Mouse (Mus musculus): ENCODE results near the gene Xdh. TPM values are rescaled to one million over a fixed set of nuclear protein-coding genes. Genes with fewer than 3 reads are reported as not detected.

Xdh gene
- total and polyA plus RNA-seq, 2 experiments from 2014 or later, result 0.13 to 0.24 TPM

GRCm38 (mm10) chr17:73919520-73919919 lies 30.5 kb downstream of the Xdh start:
- Histone ChIP-seq H3K4me1 (ENCODE audit: insufficient read depth) (no peaks in the 10 kb centered on the region), H3K9me3 (ENCODE audit: low read length) (no peaks in the 10 kb centered on the region), H3K27me3 (ENCODE audit: insufficient read depth, low read length) (no peaks in the 10 kb centered on the region), H3K4me2 (ENCODE audit: low read depth) (no peak overlapping the region), H3K4me3 (ENCODE audit: low read depth, low read length) (no peak overlapping the region), H3K9ac (no peak overlapping the region), H3K36me3 (ENCODE audit: insufficient read depth) (no peaks in the 10 kb centered on the region), H3K27ac (ENCODE audit: low read depth, low read length) (no peak overlapping the region)
- WGBS, result 40% methylated on average over 8 of the region's 8 CpGs
- no peak for DNase-seq
- peak; percentile 53 for ATAC-seq
- TF ChIP-seq CTCF (IDR thresholded peaks at IDR 0.05; ENCODE audit: low read depth), result no peak

GRCm38 (mm10) chr17:73918944-73919381 lies 31.0 kb downstream of the Xdh start:
- H3K27me3 ChIP-seq (ENCODE audit: insufficient read depth, low read length), result no peaks in the 10 kb centered on the region
- no peak for ATAC-seq
- H3K4me1 ChIP-seq (ENCODE audit: insufficient read depth), result no peaks in the 10 kb centered on the region
- no peak overlapping the region for H3K4me2 ChIP-seq (ENCODE audit: low read depth)
- H3K9me3 ChIP-seq (ENCODE audit: low read length), result no peaks in the 10 kb centered on the region
- no peak for TF ChIP-seq CTCF (IDR thresholded peaks at IDR 0.05; ENCODE audit: low read depth)
- H3K27ac ChIP-seq (ENCODE audit: low read depth, low read length), result no peak overlapping the region
- 63% methylated on average over 7 of the region's 7 CpGs for WGBS
- no peak for DNase-seq
- H3K4me3 ChIP-seq (ENCODE audit: low read depth, low read length), result no peak overlapping the region
- no peaks in the 10 kb centered on the region for H3K36me3 ChIP-seq (ENCODE audit: insufficient read depth)
- no peak overlapping the region for H3K9ac ChIP-seq

DNA sequence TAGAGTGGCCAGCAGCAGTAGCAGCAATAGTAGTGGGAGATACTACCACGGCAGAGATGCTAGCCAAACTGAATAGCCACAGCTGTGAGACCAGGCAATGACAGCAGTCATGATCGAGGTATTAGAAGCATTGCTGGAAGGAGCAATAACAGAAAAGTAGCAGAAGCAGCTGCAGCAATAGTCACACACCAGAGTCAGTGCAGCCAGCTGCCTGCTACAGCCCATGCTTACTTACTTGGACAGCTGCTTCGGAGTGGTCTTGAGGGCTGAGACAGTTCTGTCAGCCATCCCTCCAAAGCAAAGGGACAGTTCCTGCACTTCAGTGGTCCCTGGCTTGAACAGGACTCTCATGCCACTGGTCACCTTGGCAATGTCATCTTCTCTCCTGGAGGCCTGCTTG lies 31.9 kb downstream of the Xdh start:
- no peak overlapping the region for H3K4me2 ChIP-seq (ENCODE audit: low read depth)
- H3K27ac ChIP-seq (ENCODE audit: low read depth, low read length), result no peak overlapping the region
- H3K9ac ChIP-seq, result no peak overlapping the region
- H3K4me3 ChIP-seq (ENCODE audit: low read depth, low read length), result no peak overlapping the region
- ATAC-seq (no peak), DNase-seq (no peak)
- no peak for TF ChIP-seq CTCF (IDR thresholded peaks at IDR 0.05; ENCODE audit: low read depth)
- 91% methylated on average over 3 of the region's 3 CpGs for WGBS
- H3K9me3 ChIP-seq (ENCODE audit: low read length), result no peaks in the 10 kb centered on the region
- no peaks in the 10 kb centered on the region for H3K4me1 ChIP-seq (ENCODE audit: insufficient read depth)
- no peaks in the 10 kb centered on the region for H3K36me3 ChIP-seq (ENCODE audit: insufficient read depth)
- H3K27me3 ChIP-seq (ENCODE audit: insufficient read depth, low read length), result no peaks in the 10 kb centered on the region

DNA sequence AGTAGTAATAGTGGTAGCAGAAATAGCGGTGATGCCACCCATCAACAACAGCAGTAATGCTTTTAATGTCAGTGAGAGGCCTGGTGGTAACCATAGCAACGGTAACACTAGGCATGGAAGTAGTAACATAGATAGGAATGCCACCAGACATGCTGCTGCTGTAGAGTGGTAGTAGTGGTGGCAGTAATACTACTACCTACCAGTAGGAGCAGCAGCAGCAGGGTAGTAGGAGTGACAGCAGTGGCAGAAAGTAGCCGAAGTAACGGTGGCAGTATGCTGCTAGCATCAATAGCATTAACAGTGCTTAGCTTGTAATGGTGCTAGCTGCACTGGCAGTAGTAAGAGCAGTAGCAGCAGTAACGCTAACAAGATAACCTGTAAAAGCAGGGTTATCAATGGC lies 32.3 kb downstream of the Xdh start:
- no peak; the same call in 1 of the 2 replicates for ATAC-seq
- Histone ChIP-seq H3K9me3 (ENCODE audit: low read length) (no peaks in the 10 kb centered on the region), H3K36me3 (ENCODE audit: insufficient read depth) (no peaks in the 10 kb centered on the region), H3K4me1 (ENCODE audit: insufficient read depth) (no peaks in the 10 kb centered on the region), H3K27ac (ENCODE audit: low read depth, low read length) (no peak overlapping the region), H3K9ac (no peak overlapping the region), H3K4me3 (ENCODE audit: low read depth, low read length) (no peak overlapping the region), H3K27me3 (ENCODE audit: insufficient read depth, low read length) (no peaks in the 10 kb centered on the region), H3K4me2 (ENCODE audit: low read depth) (no peak overlapping the region)
- 81% methylated on average over 5 of the region's 5 CpGs for WGBS
- no peak for DNase-seq
- peak; percentile 25; the same call in 1 of the 2 replicates for TF ChIP-seq CTCF (IDR thresholded peaks at IDR 0.05; ENCODE audit: low read depth)

DNA sequence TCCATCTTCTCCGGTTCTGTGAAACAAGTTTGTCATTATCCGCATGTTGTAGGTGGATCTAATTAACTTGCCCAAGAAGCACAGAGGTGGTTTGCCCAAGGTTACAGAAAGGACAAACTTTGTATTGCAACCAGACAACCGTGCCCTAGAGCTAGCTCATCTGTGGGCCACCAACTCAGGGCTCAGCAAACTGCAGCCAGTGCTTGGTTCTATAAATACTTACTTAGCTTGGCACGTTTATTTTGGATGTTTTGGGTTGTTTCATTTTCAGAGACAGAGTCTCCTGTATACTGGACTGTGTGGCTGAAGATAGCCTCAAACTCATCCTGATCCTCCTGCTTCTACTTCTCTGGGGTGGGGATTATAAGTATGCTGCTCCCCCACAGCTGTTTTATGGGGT lies 35.3 kb downstream of the Xdh start:
- Histone ChIP-seq H3K4me1 (ENCODE audit: insufficient read depth) (no peaks in the 10 kb centered on the region), H3K9ac (no peak overlapping the region), H3K9me3 (ENCODE audit: low read length) (no peaks in the 10 kb centered on the region), H3K27me3 (ENCODE audit: insufficient read depth, low read length) (no peaks in the 10 kb centered on the region), H3K27ac (ENCODE audit: low read depth, low read length) (no peak overlapping the region), H3K36me3 (ENCODE audit: insufficient read depth) (no peaks in the 10 kb centered on the region), H3K4me3 (ENCODE audit: low read depth, low read length) (no peak overlapping the region), H3K4me2 (ENCODE audit: low read depth) (no peak overlapping the region)
- DNase-seq, result no peak
- TF ChIP-seq CTCF (IDR thresholded peaks at IDR 0.05; ENCODE audit: low read depth), result no peak
- 78% methylated on average over 4 of the region's 4 CpGs for WGBS
- no peak for ATAC-seq

DNA sequence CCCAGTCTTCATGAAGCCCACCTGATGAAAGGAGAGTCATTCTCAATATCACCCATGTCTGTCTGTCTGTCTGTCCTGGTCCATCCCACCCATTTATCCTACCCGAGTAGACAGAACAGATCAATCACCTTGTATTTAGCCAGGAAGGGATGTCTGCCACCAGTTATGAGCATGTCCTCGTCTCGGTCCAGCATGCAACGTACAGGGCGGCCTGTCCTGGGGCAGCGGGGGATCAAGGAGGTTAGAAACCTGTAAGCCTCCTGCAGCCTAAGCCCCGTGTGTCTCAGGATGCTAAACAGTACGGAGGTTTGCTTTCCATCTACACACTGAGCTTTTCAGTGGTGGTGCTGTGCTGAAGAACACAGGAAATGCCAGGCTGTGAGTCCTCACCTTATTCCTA lies 43.9 kb downstream of the Xdh start:
- no peak overlapping the region for H3K9ac ChIP-seq
- H3K4me1 ChIP-seq (ENCODE audit: insufficient read depth), result no peaks in the 10 kb centered on the region
- no peaks in the 10 kb centered on the region for H3K27me3 ChIP-seq (ENCODE audit: insufficient read depth, low read length)
- no peak overlapping the region for H3K4me2 ChIP-seq (ENCODE audit: low read depth)
- ATAC-seq (no peak), DNase-seq (no peak)
- no peak for TF ChIP-seq CTCF (IDR thresholded peaks at IDR 0.05; ENCODE audit: low read depth)
- no peak overlapping the region for H3K27ac ChIP-seq (ENCODE audit: low read depth, low read length)
- no peaks in the 10 kb centered on the region for H3K9me3 ChIP-seq (ENCODE audit: low read length)
- no peaks in the 10 kb centered on the region; the same call in 1 of the 2 replicates for H3K36me3 ChIP-seq (ENCODE audit: insufficient read depth)
- no peak overlapping the region for H3K4me3 ChIP-seq (ENCODE audit: low read depth, low read length)
- 89% methylated on average over 8 of the region's 8 CpGs for WGBS

DNA sequence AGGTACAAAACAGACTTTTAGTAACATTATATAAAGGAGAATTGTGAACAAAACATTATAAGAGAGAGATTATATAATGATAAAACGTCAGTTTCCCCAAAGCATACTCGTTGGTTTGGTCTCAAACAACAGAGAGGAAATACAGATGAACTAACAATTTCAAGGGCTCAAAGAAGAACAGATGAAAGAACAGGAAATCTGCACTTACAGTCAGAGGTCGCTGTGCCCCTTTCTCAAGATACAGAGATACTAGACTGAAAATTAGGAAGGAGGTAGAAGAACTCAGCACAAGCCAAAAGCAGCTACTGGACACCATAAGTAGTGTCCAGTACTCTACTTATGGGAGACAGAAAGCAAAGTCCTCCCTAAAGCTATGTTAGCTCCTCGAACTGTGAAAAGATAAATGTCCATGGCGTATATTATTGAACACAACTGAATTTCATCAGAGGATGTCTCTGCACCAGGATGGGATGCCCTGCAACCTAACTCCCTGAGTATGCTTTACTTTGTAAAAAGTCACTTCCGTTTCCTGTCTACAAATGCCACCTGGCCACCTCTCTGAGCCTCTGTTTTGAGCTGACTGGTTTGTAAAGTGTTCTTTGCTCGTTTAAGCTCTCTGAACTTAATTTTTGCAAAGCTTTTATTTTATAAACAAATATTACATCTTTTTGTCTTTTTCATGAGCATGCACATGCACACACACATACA lies 44.8 kb downstream of the Xdh start:
- Histone ChIP-seq H3K4me1 (ENCODE audit: insufficient read depth) (no peaks in the 10 kb centered on the region), H3K36me3 (ENCODE audit: insufficient read depth) (no peaks in the 10 kb centered on the region; the same call in 1 of the 2 replicates), H3K9me3 (ENCODE audit: low read length) (no peaks in the 10 kb centered on the region), H3K27me3 (ENCODE audit: insufficient read depth, low read length) (no peaks in the 10 kb centered on the region), H3K4me3 (ENCODE audit: low read depth, low read length) (no peak overlapping the region), H3K9ac (no peak overlapping the region), H3K4me2 (ENCODE audit: low read depth) (no peak overlapping the region), H3K27ac (ENCODE audit: low read depth, low read length) (no peak overlapping the region)
- DNase-seq (no peak), ATAC-seq (no peak)
- no peak for TF ChIP-seq CTCF (IDR thresholded peaks at IDR 0.05; ENCODE audit: low read depth)
- WGBS, result 88% methylated on average over 7 of the region's 7 CpGs
